Mouse (Mus musculus) heart, postnatal 0 days (tissue): Measurements from ENCODE around the gene Kidins220. TPM values are rescaled to one million over a fixed set of nuclear protein-coding genes. Genes with fewer than 3 reads are reported as not detected.
A peak's percentile ranks its signal among the peaks of the same experiment; 100 is the strongest.

Source experiments
- ATAC-seq: fragments of 200-750 bp; cut with Nextera tagmentation; 2 replicates; pipeline ENCODE4 v1.8.0; 2017; ENCODE audit warnings: low read depth, moderate number of reproducible peaks, moderate library complexity; ENCODE audit not compliant: insufficient read depth
- DNase-seq: peaks from one replicate; pipeline ENCODE4 v3.0.0-alpha.2; 2016; ENCODE audit warnings: low spot score
- H3K27ac ChIP-seq: fragments of 300-500 bp; sonication (generic); 2 replicates; pipeline ENCODE4 v1.5.1; 2014; ENCODE audit warnings: low read depth, mild to moderate bottlenecking
- H3K27me3 ChIP-seq: fragments of 300-500 bp; sonication (generic); 2 replicates; pipeline ENCODE4 v1.6.1; 2014; ENCODE audit warnings: low read length, mixed read lengths; ENCODE audit not compliant: control insufficient read depth, insufficient read depth
- H3K36me3 ChIP-seq: fragments of 300-500 bp; sonication (generic); replicated peaks from 2 replicates; pipeline ENCODE4 v1.6.1; 2014; ENCODE audit warnings: low read length, mixed read lengths; ENCODE audit not compliant: control insufficient read depth, insufficient read depth
- H3K4me1 ChIP-seq: fragments of 300-500 bp; sonication (generic); 2 replicates; pipeline ENCODE4 v1.6.1; 2014; ENCODE audit warnings: antibody characterized with exemption; ENCODE audit not compliant: control insufficient read depth, insufficient read depth
- H3K4me2 ChIP-seq: fragments of 300-500 bp; sonication (generic); 2 replicates; pipeline ENCODE4 v1.6.1; 2014; ENCODE audit warnings: low read depth, mild to moderate bottlenecking, low read length, moderate library complexity
- H3K4me3 ChIP-seq: fragments of 300-500 bp; sonication (generic); 2 replicates; pipeline ENCODE4 v1.5.1; 2014; ENCODE audit warnings: low read depth, low read length
- H3K9ac ChIP-seq: fragments of 300-500 bp; sonication (generic); replicated peaks from 2 replicates; pipeline ENCODE4 v1.6.1; 2014; ENCODE audit warnings: low read depth, low read length, mixed read lengths
- H3K9me3 ChIP-seq: fragments of 300-500 bp; sonication (generic); replicated peaks from 2 replicates; pipeline ENCODE4 v1.6.1; 2016; ENCODE audit warnings: low read length; ENCODE audit not compliant: control insufficient read depth
- CTCF ChIP-seq: IDR thresholded peaks from 2 replicates; pipeline ENCODE4 v1.5.1; 2016; ENCODE audit warnings: antibody characterized with exemption, control low read depth, low read depth
- EP300 ChIP-seq: IDR thresholded peaks from 2 replicates; pipeline ENCODE4 v1.6.1; 2016; ENCODE audit warnings: antibody characterized with exemption, low read depth
- WGBS: fragments of 180-500 bp; shearing (Covaris S2); extraction: QIAGEN DNeasy Blood & Tissue Kit; methylation state at CpG from one replicate; pipeline ENCODE4 v1.1.7; 2014; 5-methylcytosine and 5-hydroxymethylcytosine counted together
- polyA plus RNA-seq: library from polyadenylated mRNA; unstranded; fragments of >200 nt; fragmentation: Nextera tagmentation; extraction: Ambion mirVana; gene quantifications from 2 replicates; pipeline ENCODE4 v1.2.1, GENCODE M21; 2015
- total RNA-seq: library from RNA; depleted of rRNA; stranded (reverse); fragments of >200 nt; gene quantifications from 2 replicates; pipeline ENCODE4 v1.2.3, GENCODE M21; 2014; ENCODE audit warnings: low replicate concordance

Kidins220 gene
- total and polyA plus RNA-seq, 2 experiments from 2014 or later, result 24.6 to 64.3 TPM

DNA sequence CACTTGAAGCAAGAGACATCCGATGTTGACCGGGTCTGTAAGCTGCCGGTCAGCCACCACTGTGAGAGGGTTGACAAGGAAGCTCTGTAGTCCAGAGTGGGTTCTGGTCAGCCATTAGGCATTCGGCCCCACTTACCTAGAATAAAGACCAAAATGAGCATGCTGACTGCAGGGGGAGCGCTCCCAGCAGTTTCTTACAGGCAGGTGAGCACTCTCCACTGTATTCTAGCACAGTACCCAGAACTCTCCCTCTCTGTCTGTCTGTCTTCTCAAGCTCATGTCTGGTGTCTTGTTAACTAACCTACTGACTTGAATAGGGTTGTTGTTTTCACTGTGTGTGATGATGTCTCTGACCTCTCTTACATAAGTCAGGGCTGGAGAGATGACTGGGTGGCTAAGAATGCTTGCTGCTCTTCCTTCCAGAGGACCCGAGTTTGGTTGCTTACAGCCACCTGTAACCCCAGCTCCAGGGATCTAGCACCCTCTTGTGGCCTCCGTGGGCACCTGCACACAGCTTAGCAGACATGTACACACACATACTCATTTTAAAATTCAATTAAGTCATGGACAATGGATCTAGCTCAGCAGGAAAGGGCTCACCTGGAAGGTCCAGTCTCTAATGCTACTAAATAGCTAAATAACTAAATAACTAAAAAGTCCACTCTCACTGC, 24.2 kb upstream of the Kidins220 start:
- Histone ChIP-seq H3K9me3 (no peaks in the 10 kb centered on the region), H3K4me1 (no peaks in the 10 kb centered on the region), H3K36me3 (peaks cover 10% of the 10 kb centered on the region; the same call in 1 of the 2 replicates), H3K27me3 (no peaks in the 10 kb centered on the region), H3K9ac (no peak overlapping the region), H3K4me3 (no peak overlapping the region), H3K4me2 (no peak overlapping the region), H3K27ac (no peak overlapping the region)
- 91% methylated on average over 7 of the region's 7 CpGs for WGBS
- DNase-seq, result no peak
- ATAC-seq, result no peak
- peak; percentile 42; the same call in 1 of the 2 replicates for TF ChIP-seq CTCF
- TF ChIP-seq EP300, result no peak

DNA sequence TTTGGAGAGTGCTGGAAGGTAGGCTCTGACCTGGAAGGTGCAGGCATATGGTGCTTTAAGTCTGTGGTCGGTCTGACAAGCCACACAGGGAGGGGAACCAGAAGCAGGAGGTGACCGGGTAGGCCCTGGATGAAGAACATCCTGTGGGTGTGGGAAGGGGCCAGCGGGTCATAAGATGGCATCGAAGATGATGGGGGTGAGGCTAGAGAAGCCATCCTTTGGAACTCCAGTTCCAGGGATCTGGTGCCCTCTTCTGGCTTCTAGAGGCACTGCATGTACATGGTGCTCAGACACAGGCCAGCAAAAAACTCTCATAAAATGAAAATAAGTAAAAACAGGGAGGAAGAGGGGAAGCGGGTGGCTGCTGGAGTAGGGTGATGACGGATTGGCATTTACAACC, 22.6 kb upstream of the Kidins220 start:
- Histone ChIP-seq H3K4me2 (no peak overlapping the region), H3K9ac (no peak overlapping the region), H3K36me3 (peaks cover 16% of the 10 kb centered on the region; the same call in 1 of the 2 replicates), H3K9me3 (no peaks in the 10 kb centered on the region), H3K27ac (no peak overlapping the region), H3K4me3 (no peak overlapping the region), H3K4me1 (no peaks in the 10 kb centered on the region), H3K27me3 (no peaks in the 10 kb centered on the region)
- ATAC-seq, result peak; percentile 39; the same call in 1 of the 2 replicates
- WGBS, result 45% methylated on average over 6 of the region's 6 CpGs
- TF ChIP-seq CTCF (peak; percentile 89), EP300 (no peak)
- no peak for DNase-seq

DNA sequence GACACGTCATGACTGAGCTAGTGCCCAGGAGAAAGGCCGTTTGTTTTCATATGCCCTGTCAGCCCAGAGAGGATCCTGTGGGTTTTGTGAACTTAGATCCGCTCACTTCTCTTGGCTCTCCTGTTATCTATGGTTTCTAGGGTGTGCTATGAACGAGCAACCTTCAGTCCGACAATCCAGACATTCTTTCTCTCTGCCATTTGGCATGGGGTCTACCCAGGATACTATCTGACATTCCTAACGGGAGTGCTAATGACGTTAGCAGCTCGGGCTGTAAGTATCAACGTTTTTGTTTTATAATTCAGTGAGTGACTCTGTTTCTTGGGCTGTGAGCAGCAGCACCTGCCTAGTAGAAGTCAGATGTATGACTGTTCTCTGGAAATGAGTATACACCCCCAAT, 19.6 kb upstream of the Kidins220 start:
- DNase-seq (peak; percentile 67), ATAC-seq (peak; percentile 72)
- Histone ChIP-seq H3K27me3 (no peaks in the 10 kb centered on the region), H3K4me3 (no peak overlapping the region), H3K36me3 (peaks cover 16% of the 10 kb centered on the region; the same call in 1 of the 2 replicates), H3K9ac (no peak overlapping the region), H3K4me1 (no peaks in the 10 kb centered on the region), H3K27ac (peak overlapping the region; percentile 36; the same call in 1 of the 2 replicates), H3K4me2 (no peak overlapping the region), H3K9me3 (no peaks in the 10 kb centered on the region)
- 24% methylated on average over 9 of the region's 9 CpGs for WGBS
- TF ChIP-seq CTCF, result no peak
- no peak for TF ChIP-seq EP300

DNA sequence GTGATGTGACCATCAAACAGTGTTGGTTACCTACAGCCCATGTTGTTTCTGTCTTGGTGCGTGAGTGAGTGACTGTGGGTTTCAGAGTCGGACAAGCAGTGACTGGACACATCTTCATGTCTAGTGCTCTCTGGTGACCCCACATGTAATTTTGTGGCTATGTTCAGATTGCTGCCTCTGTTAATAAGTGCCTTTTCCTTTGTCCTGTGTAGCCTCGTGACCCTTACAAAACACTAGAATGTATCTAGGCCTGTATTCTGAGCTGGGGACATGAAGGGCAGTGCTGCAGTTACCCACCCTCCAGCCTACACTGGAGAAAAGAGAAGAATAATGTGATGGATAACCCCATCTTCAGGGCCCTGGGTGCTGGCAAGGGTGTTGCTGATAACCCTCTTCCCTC, 16.2 kb upstream of the Kidins220 start:
- Histone ChIP-seq H3K36me3 (peaks cover 9% of the 10 kb centered on the region; the same call in 1 of the 2 replicates), H3K9me3 (no peaks in the 10 kb centered on the region), H3K4me3 (no peak overlapping the region), H3K27ac (no peak overlapping the region), H3K4me2 (no peak overlapping the region), H3K4me1 (peaks cover 4% of the 10 kb centered on the region), H3K9ac (no peak overlapping the region), H3K27me3 (no peaks in the 10 kb centered on the region)
- TF ChIP-seq CTCF (no peak), EP300 (no peak)
- DNase-seq (no peak), ATAC-seq (no peak)
- WGBS, result 84% methylated on average over 3 of the region's 3 CpGs

GRCm38 (mm10) chr12:24961821-24962220, 12.9 kb upstream of the Kidins220 start:
- Histone ChIP-seq H3K4me2 (no peak overlapping the region), H3K9ac (no peak overlapping the region), H3K9me3 (no peaks in the 10 kb centered on the region), H3K4me3 (no peak overlapping the region), H3K36me3 (peaks cover 2% of the 10 kb centered on the region; the same call in 1 of the 2 replicates), H3K27me3 (no peaks in the 10 kb centered on the region), H3K4me1 (peaks cover 4% of the 10 kb centered on the region), H3K27ac (no peak overlapping the region)
- no peak for TF ChIP-seq CTCF
- 86% methylated on average over 7 of the region's 7 CpGs for WGBS
- ATAC-seq (no peak), DNase-seq (no peak)
